Mouse (Mus musculus) heart, adult 8-10 months (tissue): ENCODE data around the gene Susd2. TPM values are rescaled to one million over a fixed set of nuclear protein-coding genes. Genes with fewer than 3 reads are reported as not detected.
A peak's percentile ranks its signal among the peaks of the same experiment; 100 is the strongest.

Experiments
- DNase-seq: peaks from one replicate; pipeline ENCODE4 v3.0.0; 2022; ENCODE audit warnings: low spot score
- total RNA-seq, 4 experiments: library from RNA; stranded (reverse); gene quantifications; 2 replicates each; pipeline ENCODE4 v1.2.4; 2022

Susd2 gene
- total RNA-seq, 4 experiments from 2014 or later = 0.98 to 2.2 (median 1.7) TPM

GRCm38 (mm10) chr10:75626991-75627390 lies 16.8 kb downstream of the Susd2 start:
- no peak for DNase-seq

- no peak for DNase-seq
Measured at GRCm38 (mm10) chr10:75625920-75626319, 17.9 kb downstream of the Susd2 start.

- no peak for DNase-seq
Measured at GRCm38 (mm10) chr10:75620818-75621217, 23.0 kb downstream of the Susd2 start.

- no peak for DNase-seq
Measured at GRCm38 (mm10) chr10:75616044-75616443, 27.8 kb downstream of the Susd2 start.

- no peak for DNase-seq
Measured at GRCm38 (mm10) chr10:75610486-75610885, 33.3 kb downstream of the Susd2 start.

GRCm38 (mm10) chr10:75608975-75609374 lies 34.8 kb downstream of the Susd2 start:
- no peak for DNase-seq

- no peak for DNase-seq
Measured at GRCm38 (mm10) chr10:75607253-75607652, 36.6 kb downstream of the Susd2 start.

- no peak for DNase-seq
Measured at GRCm38 (mm10) chr10:75605162-75605846, 38.5 kb downstream of the Susd2 start.

GRCm38 (mm10) chr10:75600189-75600730 lies 43.5 kb downstream of the Susd2 start:
- DNase-seq = no peak

- DNase-seq = peak; percentile 81
Measured at GRCm38 (mm10) chr10:75595981-75596380, 47.8 kb downstream of the Susd2 start.

GRCm38 (mm10) chr10:75592585-75592984 lies 51.2 kb downstream of the Susd2 start:
- DNase-seq = no peak

- DNase-seq = peak; percentile 77
Measured at GRCm38 (mm10) chr10:75591211-75591894, 52.5 kb downstream of the Susd2 start.

GRCm38 (mm10) chr10:75589651-75590050 lies 54.2 kb downstream of the Susd2 start:
- no peak for DNase-seq

- peak; percentile 62 for DNase-seq
Measured at GRCm38 (mm10) chr10:75589129-75589528, 54.7 kb downstream of the Susd2 start, which contains the start of gene Ggt5. Gene Ggt5, plus strand, starts transcription at chr10:75589340.

- DNase-seq = no peak
Measured at GRCm38 (mm10) chr10:75588336-75588735, 55.5 kb downstream of the Susd2 start.

GRCm38 (mm10) chr10:75587781-75588180 lies 56.0 kb downstream of the Susd2 start:
- peak; percentile 73 for DNase-seq

Other genes with a start within 250 kb of the Susd2 start
- gene Upb1, start 242.9 kb downstream of the Susd2 start, total RNA-seq = 1 to 10 TPM in 1 of 4 experiments, under 1 TPM in 3; 0.53 to 1.0 (median 0.63) TPM
- 10 to 100 TPM; 64.0 to 72.6 (median 68.3) TPM for gene Snrpd3, start 126.5 kb downstream of the Susd2 start, total RNA-seq
- gene Gucd1, start 126.0 kb downstream of the Susd2 start, total RNA-seq = 10 to 100 TPM; 34.0 to 37.2 (median 36.1) TPM
- gene Lrrc75b, start 83.7 kb downstream of the Susd2 start, total RNA-seq = 1 to 10 TPM in 2 of 4 experiments, under 1 TPM in 2; 0.79 to 1.6 (median 0.97) TPM
- gene Ggt1, start 82.4 kb downstream of the Susd2 start, total RNA-seq = not detected
- gene Ggt5, start 54.7 kb downstream of the Susd2 start, total RNA-seq = 1 to 10 TPM; 3.4 to 4.9 (median 4.9) TPM
- gene Cabin1, start 120.3 kb upstream of the Susd2 start, total RNA-seq = 10 to 100 TPM; 15.5 to 22.0 (median 20.8) TPM
- 100 to 1,000 TPM in 1 of 4 experiments, 10 to 100 TPM in 3; 83.6 to 103 (median 88.3) TPM for gene Ddt, start 129.4 kb upstream of the Susd2 start, total RNA-seq
- not detected for gene Gm20441, start 136.9 kb upstream of the Susd2 start, total RNA-seq
- gene Gstt3, start 137.4 kb upstream of the Susd2 start, total RNA-seq = 1 to 10 TPM; 3.0 to 5.6 (median 5.0) TPM
- gene Gstt1, start 154.6 kb upstream of the Susd2 start, total RNA-seq = 10 to 100 TPM; 15.7 to 26.4 (median 22.1) TPM
- not detected for gene Gstt4, start 178.5 kb upstream of the Susd2 start, total RNA-seq
- 10 to 100 TPM in 3 of 4 experiments, 1 to 10 TPM in 1; 7.3 to 16.9 (median 13.2) TPM for gene Gstt2, start 193.4 kb upstream of the Susd2 start, total RNA-seq
- gene Mif, start 216.2 kb upstream of the Susd2 start, total RNA-seq = 100 to 1,000 TPM; 216 to 258 (median 253) TPM
- gene Derl3, start 249.4 kb upstream of the Susd2 start, total RNA-seq = under 1 TPM in 2 of 4 experiments, not detected in 2; 0.34 to 0.35 TPM